Mouse (Mus musculus) MEL (cell line): ENCODE measurements around the gene Sorcs2. TPM values are rescaled to one million over a fixed set of nuclear protein-coding genes. Genes with fewer than 3 reads are reported as not detected.

Source experiments
- DNase-seq: peaks from one replicate; pipeline ENCODE4 v3.0.0; 2011; ENCODE audit warnings: low read depth, low spot score
- H3K27ac ChIP-seq: 2 replicates; pipeline ENCODE4 v1.5.1; 2012; ENCODE audit warnings: low read depth, mild to moderate bottlenecking, control low read depth, low read length, moderate library complexity; ENCODE audit not compliant: control insufficient read depth
- H3K27me3 ChIP-seq, 2 experiments: fragments of 150-350 bp in 1 of 2; sonication (generic) in 1 of 2; 2 replicates each; pipeline ENCODE4 v1.6.1; 2012; ENCODE audit warnings: low read length in 2 of 2, mild to moderate bottlenecking in 2 of 2, improper control_type of control experiment in 1 of 2, moderate library complexity in 1 of 2; ENCODE audit not compliant: insufficient read depth in 2 of 2, control insufficient read depth in 1 of 2
- H3K36me3 ChIP-seq, 2 experiments: 2 replicates each; pipeline ENCODE4 v1.6.1; 2012 to 2014; ENCODE audit warnings: low read length in 2 of 2, improper control_type of control experiment in 1 of 2, inconsistent platforms in 1 of 2, mild to moderate bottlenecking in 1 of 2; ENCODE audit not compliant: insufficient read depth in 2 of 2, control insufficient read depth in 1 of 2
- H3K4me1 ChIP-seq, 2 experiments: fragments of 150-350 bp in 1 of 2; sonication (generic) in 1 of 2; 2 replicates each; pipeline ENCODE4 v1.6.1; 2012; ENCODE audit warnings: low read length in 2 of 2, improper control_type of control experiment in 1 of 2, mild to moderate bottlenecking in 1 of 2; ENCODE audit not compliant: insufficient read depth in 2 of 2, control insufficient read depth in 1 of 2
- H3K4me3 ChIP-seq, 2 experiments: fragments of 150-350 bp in 1 of 2; sonication (generic) in 1 of 2; 2 replicates each; pipeline ENCODE4 v1.5.1; 2012; ENCODE audit warnings: low read depth in 2 of 2, low read length in 2 of 2, mild to moderate bottlenecking in 2 of 2, moderate library complexity in 2 of 2, control low read depth in 1 of 2, improper control_type of control experiment in 1 of 2; ENCODE audit not compliant: control insufficient read depth in 1 of 2, insufficient read depth in 1 of 2
- H3K79me2 ChIP-seq: 2 replicates; pipeline ENCODE4 v1.6.1; 2012; ENCODE audit warnings: mild to moderate bottlenecking, low read length, moderate library complexity; ENCODE audit not compliant: control insufficient read depth, poor library complexity, insufficient read depth
- H3K9ac ChIP-seq: 2 replicates; pipeline ENCODE4 v1.6.1; 2012; ENCODE audit warnings: low read depth, mild to moderate bottlenecking, control low read depth, low read length, moderate library complexity; ENCODE audit not compliant: control insufficient read depth, poor library complexity, severe bottlenecking
- H3K9me3 ChIP-seq: fragments of 150-350 bp; sonication (generic); replicated peaks from 2 replicates; pipeline ENCODE4 v1.6.1; 2012; ENCODE audit warnings: mild to moderate bottlenecking, low read length, improper control_type of control experiment, moderate library complexity; ENCODE audit not compliant: insufficient read depth
- CHD2 ChIP-seq: IDR thresholded peaks from 2 replicates; pipeline ENCODE4 v1.6.1; 2011; ENCODE audit warnings: low read length, improper control_type of control experiment
- ELF1 ChIP-seq: IDR thresholded peaks from 2 replicates; pipeline ENCODE4 v1.6.1; 2014; ENCODE audit warnings: low read depth, mild to moderate bottlenecking, inconsistent platforms, low read length, improper control_type of control experiment, moderate library complexity
- EP300 ChIP-seq, 2 experiments: IDR thresholded peaks; 2 replicates each; pipeline ENCODE4 v1.6.1; 2011; ENCODE audit warnings: improper control_type of control experiment in 2 of 2, low read length in 2 of 2, low read depth in 1 of 2, mild to moderate bottlenecking in 1 of 2
- GABPA ChIP-seq: IDR thresholded peaks from 2 replicates; pipeline ENCODE4 v1.6.1; 2012; ENCODE audit warnings: low read depth, mild to moderate bottlenecking, inconsistent platforms, low read length, improper control_type of control experiment, moderate library complexity
- MAFK ChIP-seq: IDR thresholded peaks from 2 replicates; pipeline ENCODE4 v1.6.1; 2011; ENCODE audit warnings: low read depth, mild to moderate bottlenecking, low read length, improper control_type of control experiment, borderline replicate concordance
- MAZ ChIP-seq: IDR thresholded peaks from 2 replicates; pipeline ENCODE4 v1.6.1; 2012; ENCODE audit warnings: low read depth, mild to moderate bottlenecking, inconsistent platforms, low read length, improper control_type of control experiment
- MEF2A ChIP-seq: IDR thresholded peaks from 2 replicates; pipeline ENCODE4 v1.6.1; 2014; ENCODE audit warnings: low read depth, mild to moderate bottlenecking, inconsistent platforms, low read length, improper control_type of control experiment; ENCODE audit not compliant: poor library complexity, insufficient replicate concordance, severe bottlenecking; ENCODE audit errors: extremely low read depth
- NRF1 ChIP-seq: IDR thresholded peaks from 2 replicates; pipeline ENCODE4 v1.6.1; 2014; ENCODE audit warnings: low read depth, mild to moderate bottlenecking, inconsistent platforms, low read length, improper control_type of control experiment, moderate library complexity; ENCODE audit not compliant: poor library complexity, insufficient read depth, severe bottlenecking
- POLR2A ChIP-seq, 2 experiments: IDR thresholded peaks; 2 replicates each; pipeline ENCODE4 v1.6.1; 2011 to 2012; ENCODE audit warnings: low read length in 2 of 2, mild to moderate bottlenecking in 2 of 2, control low read depth in 1 of 2, improper control_type of control experiment in 1 of 2, low read depth in 1 of 2, moderate library complexity in 1 of 2; ENCODE audit not compliant: control insufficient read depth in 1 of 2, insufficient read depth in 1 of 2, poor library complexity in 1 of 2
- POLR2AphosphoS2 ChIP-seq: IDR thresholded peaks from 2 replicates; pipeline ENCODE4 v1.6.1; 2011; ENCODE audit warnings: low read length, improper control_type of control experiment
- RAD21 ChIP-seq: IDR thresholded peaks from 2 replicates; pipeline ENCODE4 v1.6.1; 2011; ENCODE audit warnings: mild to moderate bottlenecking, low read depth, low read length, improper control_type of control experiment
- RCOR1 ChIP-seq: IDR thresholded peaks from 2 replicates; pipeline ENCODE4 v1.6.1; 2012; ENCODE audit warnings: low read depth, mild to moderate bottlenecking, inconsistent platforms, low read length, improper control_type of control experiment
- SIN3A ChIP-seq: IDR thresholded peaks from 2 replicates; pipeline ENCODE4 v1.6.1; 2012; ENCODE audit warnings: low read length, improper control_type of control experiment, inconsistent platforms
- SMC3 ChIP-seq: IDR thresholded peaks from 2 replicates; pipeline ENCODE4 v1.6.1; 2011; ENCODE audit warnings: low read depth, low read length, improper control_type of control experiment
- TBP ChIP-seq: IDR thresholded peaks from 2 replicates; pipeline ENCODE4 v1.8.0; 2011; ENCODE audit warnings: low read depth, low read length, improper control_type of control experiment
- UBTF ChIP-seq: IDR thresholded peaks from 2 replicates; pipeline ENCODE4 v1.6.1; 2012; ENCODE audit warnings: low read depth, mild to moderate bottlenecking, inconsistent platforms, low read length, improper control_type of control experiment, moderate library complexity, borderline replicate concordance; ENCODE audit not compliant: insufficient read depth
- USF1 ChIP-seq: IDR thresholded peaks from 2 replicates; pipeline ENCODE4 v1.6.1; 2014; ENCODE audit warnings: low read depth, mild to moderate bottlenecking, inconsistent platforms, low read length, improper control_type of control experiment, moderate library complexity
- ZC3H11A ChIP-seq: IDR thresholded peaks from 2 replicates; pipeline ENCODE4 v1.6.1; 2012; ENCODE audit warnings: low read depth, mild to moderate bottlenecking, inconsistent platforms, low read length, improper control_type of control experiment
- ZMIZ1 ChIP-seq: IDR thresholded peaks from 2 replicates; pipeline ENCODE4 v1.6.1; 2012; ENCODE audit warnings: low read depth, mild to moderate bottlenecking, inconsistent platforms, low read length, improper control_type of control experiment, moderate library complexity
- polyA plus RNA-seq, 2 experiments: library from polyadenylated mRNA; stranded (reverse) in 1 of 2; unstranded in 1 of 2; fragments of >175 nt in 1 of 2; fragments of >200 nt in 1 of 2; gene quantifications; 2 replicates each; pipeline versions ENCODE4 v1.2.1 to v1.2.4; 2012; ENCODE audit warnings: low replicate concordance in 2 of 2, low read depth in 1 of 2; ENCODE audit not compliant: insufficient read length in 2 of 2, insufficient read depth in 1 of 2, missing spikeins in 1 of 2
- total RNA-seq: library from RNA; depleted of rRNA; stranded (reverse); fragments of 300-350 nt; gene quantifications from 2 replicates; pipeline ENCODE4 v1.2.3, GENCODE M21; 2012

The Sorcs2 gene
- total and polyA plus RNA-seq, 3 experiments: not detected

DNA sequence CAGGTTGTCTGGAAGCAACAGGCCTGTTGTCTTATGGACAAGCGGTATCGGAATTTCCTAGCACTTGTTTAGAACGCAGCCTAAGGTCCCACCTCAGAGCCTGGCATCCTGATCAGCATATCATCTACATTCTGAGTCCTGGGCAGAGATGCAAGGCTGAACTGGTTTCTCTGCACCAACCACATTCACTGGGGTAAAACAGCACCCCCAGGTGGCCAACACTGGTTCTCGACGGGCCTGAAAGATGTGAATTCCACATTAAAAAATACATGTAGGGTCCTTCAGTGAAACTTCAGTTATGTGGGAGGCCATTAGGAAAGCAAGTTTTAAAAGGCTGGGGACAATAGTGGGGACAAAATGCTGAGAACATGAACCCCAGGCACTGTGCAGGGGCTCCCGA lies 174.2 kb downstream of the Sorcs2 start:
- Histone ChIP-seq H3K4me3 (no peak overlapping the region), H3K9ac (no peak overlapping the region), H3K9me3 (no peaks in the 10 kb centered on the region; the same call in 1 of the 2 replicates), H3K27me3 (no peaks in the 10 kb centered on the region), H3K36me3 (no peaks in the 10 kb centered on the region), H3K4me1 (no peaks in the 10 kb centered on the region), H3K27ac (no peak overlapping the region), H3K79me2 (no peaks in the 10 kb centered on the region)
- no peak for TF ChIP-seq TBP
- DNase-seq: no peak

DNA sequence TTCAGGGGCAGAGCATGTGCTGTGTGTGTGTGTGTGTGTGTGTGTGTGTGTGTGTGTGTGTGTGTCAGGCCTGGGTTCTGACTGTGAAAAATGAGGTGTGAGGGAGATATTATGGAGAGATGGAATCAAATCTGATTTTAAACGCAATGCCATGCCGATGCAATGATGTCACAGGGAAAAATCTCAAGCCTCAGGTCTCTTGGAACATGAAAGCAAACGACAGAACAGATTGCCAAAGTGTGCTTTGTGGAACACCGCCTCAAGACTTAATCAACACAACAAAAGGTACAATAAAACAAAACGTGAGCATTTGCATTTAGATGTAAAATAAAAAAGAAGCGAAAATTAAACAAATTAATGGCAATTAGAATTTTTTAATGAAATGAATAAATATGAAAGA lies 177.3 kb downstream of the Sorcs2 start:
- no peaks in the 10 kb centered on the region; the same call in 1 of the 2 replicates for H3K9me3 ChIP-seq
- DNase-seq: no peak
- H3K4me3 ChIP-seq: no peak overlapping the region
- no peak overlapping the region for H3K27ac ChIP-seq
- no peaks in the 10 kb centered on the region for H3K27me3 ChIP-seq
- no peaks in the 10 kb centered on the region for H3K4me1 ChIP-seq
- TF ChIP-seq SIN3A: no peak
- TF ChIP-seq POLR2AphosphoS2: no peak
- no peak for TF ChIP-seq RAD21
- TF ChIP-seq SMC3: no peak
- TF ChIP-seq CHD2: no peak
- no peak for TF ChIP-seq MAFK
- no peak for TF ChIP-seq NRF1
- TF ChIP-seq MEF2A: no peak
- no peak for TF ChIP-seq RCOR1
- H3K79me2 ChIP-seq: no peaks in the 10 kb centered on the region
- H3K36me3 ChIP-seq: no peaks in the 10 kb centered on the region
- no peak overlapping the region for H3K9ac ChIP-seq

DNA sequence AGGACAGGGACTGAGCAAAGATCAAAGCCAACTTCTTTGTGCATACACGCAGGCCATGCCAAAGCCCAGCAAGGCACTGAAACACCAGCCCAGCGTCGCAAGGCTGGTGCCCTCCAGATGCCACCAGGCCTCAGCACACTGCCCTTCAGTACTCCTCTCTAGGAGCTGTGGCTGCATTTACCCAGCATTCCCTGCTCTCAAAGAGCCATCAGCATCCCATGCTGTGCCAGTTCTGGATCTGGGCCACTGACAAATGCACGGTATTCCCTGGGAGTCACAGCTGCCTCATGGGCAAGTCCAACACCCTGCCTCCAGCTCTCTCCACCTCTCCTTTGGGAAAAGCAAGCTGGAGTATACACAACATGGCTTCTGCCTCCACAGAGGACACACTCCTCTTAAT lies 177.8 kb downstream of the Sorcs2 start:
- no peaks in the 10 kb centered on the region for H3K36me3 ChIP-seq
- TF ChIP-seq ELF1: no peak
- TF ChIP-seq USF1: no peak
- TF ChIP-seq MAFK: no peak
- TF ChIP-seq GABPA: no peak
- no peak for TF ChIP-seq TBP
- TF ChIP-seq MAZ: no peak
- TF ChIP-seq ZMIZ1: no peak
- no peak for TF ChIP-seq ZC3H11A
- no peak for TF ChIP-seq UBTF
- TF ChIP-seq EP300 (IDR thresholded peaks at IDR 0.05; ENCODE audit: low read depth in 1 of 2, low read length in 2 of 2): no peak
- TF ChIP-seq CHD2: no peak
- no peak for TF ChIP-seq POLR2A (IDR thresholded peaks at IDR 0.05; ENCODE audit: control insufficient read depth in 1 of 2, insufficient read depth in 1 of 2, low read depth in 1 of 2, low read length in 2 of 2, poor library complexity in 1 of 2)
- no peak for TF ChIP-seq SMC3
- no peak overlapping the region for H3K9ac ChIP-seq
- DNase-seq: no peak
- no peak overlapping the region for H3K27ac ChIP-seq
- no peaks in the 10 kb centered on the region; the same call in 1 of the 2 replicates for H3K9me3 ChIP-seq
- H3K27me3 ChIP-seq: no peaks in the 10 kb centered on the region
- no peak overlapping the region for H3K4me3 ChIP-seq
- no peaks in the 10 kb centered on the region for H3K79me2 ChIP-seq
- no peaks in the 10 kb centered on the region for H3K4me1 ChIP-seq
